Mouse (Mus musculus) heart, embryonic 16.5 days (tissue): ENCODE measurements around the gene Fsd2. TPM values are rescaled to one million over a fixed set of nuclear protein-coding genes. Genes with fewer than 3 reads are reported as not detected.

Source experiments
- ATAC-seq: fragments of 200-750 bp; cut with Nextera tagmentation; replicated peaks from 2 replicates; pipeline ENCODE4 v1.8.0; 2017; ENCODE audit warnings: moderate number of reproducible peaks; ENCODE audit not compliant: insufficient read depth, low FRiP score; ENCODE audit errors: extremely low read depth
- H3K27ac ChIP-seq: fragments of 300-500 bp; sonication (generic); 2 replicates; pipeline ENCODE4 v1.5.1; 2014; ENCODE audit warnings: mild to moderate bottlenecking, low read length, control low read depth, moderate library complexity
- H3K27me3 ChIP-seq: fragments of 300-500 bp; sonication (generic); 2 replicates; pipeline ENCODE4 v1.6.1; 2014; ENCODE audit warnings: low read length, mixed read lengths; ENCODE audit not compliant: control insufficient read depth, insufficient read depth
- H3K36me3 ChIP-seq: fragments of 300-500 bp; sonication (generic); 2 replicates; pipeline ENCODE4 v1.6.1; 2014; ENCODE audit not compliant: control insufficient read depth, insufficient read depth
- H3K4me1 ChIP-seq: fragments of 300-500 bp; sonication (generic); 2 replicates; pipeline ENCODE4 v1.6.1; 2014; ENCODE audit warnings: low read length, mixed read lengths; ENCODE audit not compliant: control insufficient read depth, insufficient read depth
- H3K4me2 ChIP-seq: fragments of 300-500 bp; sonication (generic); 2 replicates; pipeline ENCODE4 v1.6.1; 2014; ENCODE audit warnings: low read depth, mild to moderate bottlenecking, control low read depth, low read length
- H3K4me3 ChIP-seq: fragments of 300-500 bp; sonication (generic); 2 replicates; pipeline ENCODE4 v1.5.1; 2014; ENCODE audit warnings: mild to moderate bottlenecking, control low read depth, low read length
- H3K9ac ChIP-seq: fragments of 300-500 bp; sonication (generic); 2 replicates; pipeline ENCODE4 v1.6.1; 2014; ENCODE audit warnings: low read length, control low read depth
- H3K9me3 ChIP-seq: fragments of 300-500 bp; sonication (generic); replicated peaks from 2 replicates; pipeline ENCODE4 v1.6.1; 2016; ENCODE audit warnings: low read length; ENCODE audit not compliant: control insufficient read depth
- WGBS: fragments of 180-500 bp; shearing (Covaris S2); extraction: QIAGEN DNeasy Blood & Tissue Kit; methylation state at CpG from one replicate; pipeline ENCODE4 v1.1.7; 2014; 5-methylcytosine and 5-hydroxymethylcytosine counted together
- polyA plus RNA-seq: library from polyadenylated mRNA; unstranded; fragments of >200 nt; fragmentation: Nextera tagmentation; extraction: Ambion mirVana; gene quantifications from 2 replicates; pipeline ENCODE4 v1.2.1, GENCODE M21; 2015

The Fsd2 gene
- polyA plus RNA-seq, 1 experiment from 2014 or later = 76.3 TPM

- WGBS = 98% methylated on average over 3 of the region's 3 CpGs
- Histone ChIP-seq H3K4me3 (no peak overlapping the region), H3K9ac (no peak overlapping the region), H3K9me3 (no peaks in the 10 kb centered on the region), H3K4me1 (peaks cover 5% of the 10 kb centered on the region), H3K27me3 (no peaks in the 10 kb centered on the region), H3K27ac (no peak overlapping the region), H3K4me2 (no peak overlapping the region), H3K36me3 (peaks cover 26% of the 10 kb centered on the region)
- no peak for ATAC-seq
Measured at GRCm38 (mm10) chr7:81577872-81578271, 11.1 kb upstream of the Fsd2 start.

GRCm38 (mm10) chr7:81575606-81576005 is 8.9 kb upstream of the Fsd2 start:
- H3K4me2 ChIP-seq = no peak overlapping the region
- H3K9me3 ChIP-seq = no peaks in the 10 kb centered on the region
- H3K4me3 ChIP-seq = no peak overlapping the region
- peaks cover 13% of the 10 kb centered on the region for H3K4me1 ChIP-seq
- no peak overlapping the region for H3K27ac ChIP-seq
- H3K27me3 ChIP-seq = no peaks in the 10 kb centered on the region
- H3K9ac ChIP-seq = no peak overlapping the region
- WGBS = 93% methylated on average over 10 of the region's 10 CpGs
- H3K36me3 ChIP-seq = peaks cover 26% of the 10 kb centered on the region
- no peak for ATAC-seq

DNA sequence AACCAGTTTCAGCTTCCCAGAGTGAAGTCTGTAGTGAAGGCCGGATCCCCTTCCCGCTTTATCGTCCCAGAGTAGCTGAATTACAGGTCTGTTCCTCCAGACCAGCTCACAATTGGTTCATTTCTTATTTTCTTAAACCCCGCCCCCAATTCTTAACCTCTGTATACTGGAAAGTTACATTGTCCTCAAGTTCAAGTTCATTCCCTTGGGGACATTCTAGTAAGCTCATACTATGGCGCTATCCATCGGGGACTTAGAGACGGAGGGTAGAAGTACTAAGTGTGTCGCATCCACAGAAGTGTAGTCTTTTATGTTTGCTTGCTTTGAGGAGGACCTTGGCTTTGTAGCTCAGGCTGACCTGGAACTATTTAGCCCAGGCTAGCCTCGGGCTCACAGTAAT is 7.1 kb upstream of the Fsd2 start:
- H3K4me2 ChIP-seq = no peak overlapping the region
- H3K36me3 ChIP-seq = peaks cover 19% of the 10 kb centered on the region
- no peak overlapping the region for H3K27ac ChIP-seq
- H3K9ac ChIP-seq = no peak overlapping the region
- no peaks in the 10 kb centered on the region for H3K27me3 ChIP-seq
- H3K9me3 ChIP-seq = no peaks in the 10 kb centered on the region
- WGBS = 91% methylated on average over 9 of the region's 9 CpGs
- no peak overlapping the region for H3K4me3 ChIP-seq
- H3K4me1 ChIP-seq = peaks cover 15% of the 10 kb centered on the region
- no peak for ATAC-seq

DNA sequence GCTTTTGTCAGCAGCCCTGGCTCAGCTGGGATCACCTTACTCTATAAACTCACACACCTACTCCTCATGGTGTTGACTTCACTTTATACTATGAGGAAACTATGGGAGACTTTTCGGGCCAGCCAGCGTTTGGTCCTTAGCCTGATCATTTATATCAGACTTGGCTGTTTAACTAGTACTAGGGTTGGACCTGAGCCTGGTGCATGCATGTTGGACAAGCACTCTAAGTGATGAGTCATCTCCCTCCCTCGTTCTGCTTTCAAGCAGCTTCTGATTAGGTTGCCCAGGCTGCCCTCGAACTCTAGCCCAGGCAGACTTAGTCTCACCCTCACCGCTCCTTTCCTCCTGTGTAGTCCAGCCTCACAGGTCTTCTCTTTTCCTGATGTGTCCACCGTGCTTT is 6.7 kb upstream of the Fsd2 start:
- H3K36me3 ChIP-seq = peaks cover 15% of the 10 kb centered on the region
- ATAC-seq = no peak
- no peak overlapping the region for H3K4me3 ChIP-seq
- WGBS = 60% methylated on average over 6 of the region's 6 CpGs
- no peak overlapping the region for H3K27ac ChIP-seq
- H3K4me2 ChIP-seq = no peak overlapping the region; the same call in 1 of the 2 replicates
- H3K9ac ChIP-seq = no peak overlapping the region
- H3K4me1 ChIP-seq = peaks cover 15% of the 10 kb centered on the region
- H3K9me3 ChIP-seq = no peaks in the 10 kb centered on the region
- H3K27me3 ChIP-seq = no peaks in the 10 kb centered on the region

DNA sequence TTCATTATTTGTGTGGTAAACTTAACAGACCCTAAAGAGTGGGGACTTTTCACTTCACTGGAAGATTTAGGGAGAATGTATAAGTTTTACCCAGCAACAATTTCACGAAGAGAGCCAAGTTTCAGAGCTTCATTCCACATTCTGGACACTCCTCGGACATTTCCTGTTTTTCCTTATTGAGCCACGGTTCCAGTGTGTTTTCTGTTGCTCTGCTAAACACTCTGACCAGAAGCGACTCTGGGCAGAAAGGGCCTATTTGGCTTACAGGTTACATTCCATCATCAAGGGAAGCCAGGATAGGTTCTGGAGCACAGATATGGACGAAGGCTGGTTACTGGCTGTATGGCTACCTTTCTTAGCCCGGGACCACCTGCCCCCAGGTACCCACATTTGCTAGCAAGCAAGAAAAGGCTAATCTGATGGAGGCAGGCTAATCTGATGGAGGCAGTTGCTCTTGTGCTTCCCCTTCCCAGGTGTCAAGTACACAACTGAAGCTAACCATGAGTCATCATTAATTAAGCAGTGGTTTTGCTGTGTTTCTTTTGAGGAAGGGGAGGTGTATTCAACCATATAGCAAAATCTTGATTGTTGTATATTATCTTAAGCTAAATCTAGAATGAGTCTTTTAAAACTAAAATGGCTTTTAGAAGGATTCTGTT is 6.0 kb upstream of the Fsd2 start:
- Histone ChIP-seq H3K27ac (peak overlapping the region; percentile 49), H3K9ac (peak overlapping the region; percentile 93), H3K9me3 (no peaks in the 10 kb centered on the region), H3K36me3 (peaks cover 9% of the 10 kb centered on the region), H3K4me3 (peak overlapping the region; percentile 91), H3K27me3 (no peaks in the 10 kb centered on the region), H3K4me1 (peaks cover 18% of the 10 kb centered on the region), H3K4me2 (peak overlapping the region; percentile 85)
- no peak for ATAC-seq
- WGBS = 36% methylated on average over 6 of the region's 6 CpGs

GRCm38 (mm10) chr7:81571941-81572441 is 5.2 kb upstream of the Fsd2 start:
- H3K9me3 ChIP-seq = no peaks in the 10 kb centered on the region
- peak overlapping the region; percentile 93 for H3K9ac ChIP-seq
- H3K4me2 ChIP-seq = peak overlapping the region; percentile 85
- no peaks in the 10 kb centered on the region for H3K27me3 ChIP-seq
- H3K27ac ChIP-seq = peak overlapping the region; percentile 98
- no peak for ATAC-seq
- peak overlapping the region; percentile 91 for H3K4me3 ChIP-seq
- peaks cover 24% of the 10 kb centered on the region for H3K4me1 ChIP-seq
- WGBS = 9% methylated on average over 15 of the region's 15 CpGs
- H3K36me3 ChIP-seq = peaks cover 4% of the 10 kb centered on the region; the same call in 1 of the 2 replicates

- peak; percentile 95 for ATAC-seq
- no peaks in the 10 kb centered on the region for H3K27me3 ChIP-seq
- H3K36me3 ChIP-seq = peaks cover 4% of the 10 kb centered on the region; the same call in 1 of the 2 replicates
- peaks cover 24% of the 10 kb centered on the region for H3K4me1 ChIP-seq
- H3K4me3 ChIP-seq = peak within 1 kb of the TSS; percentile 91
- whole genome bisulfite sequencing = under 1% methylated on average over 93 of the region's 96 CpGs
- H3K4me2 ChIP-seq = peak within 1 kb of the TSS; percentile 85
- H3K9me3 ChIP-seq = no peaks in the 10 kb centered on the region
- peak within 1 kb of the TSS; percentile 98 for H3K27ac ChIP-seq
- H3K9ac ChIP-seq = peak within 1 kb of the TSS; percentile 93
Measured at GRCm38 (mm10) chr7:81571108-81571940, 4.6 kb upstream of the Fsd2 start, which contains the start of gene Whamm. Gene Whamm, plus strand, starts transcription at chr7:81571266.

- H3K4me3 ChIP-seq = peak overlapping the region; percentile 91
- peaks cover 24% of the 10 kb centered on the region for H3K4me1 ChIP-seq
- ATAC-seq = peak; percentile 14; the same call in 1 of the 2 replicates
- H3K4me2 ChIP-seq = peak overlapping the region; percentile 63
- H3K9ac ChIP-seq = 0 out of 2 replicates have a peak overlapping the region, but pooled peaks have one; percentile 49
- H3K27ac ChIP-seq = peak overlapping the region; percentile 98
- H3K36me3 ChIP-seq = peaks cover 4% of the 10 kb centered on the region; the same call in 1 of the 2 replicates
- WGBS = 2% methylated on average over 5 of the region's 5 CpGs
- no peaks in the 10 kb centered on the region for H3K27me3 ChIP-seq
- no peaks in the 10 kb centered on the region for H3K9me3 ChIP-seq
Measured at GRCm38 (mm10) chr7:81570752-81571107, 4.0 kb upstream of the Fsd2 start.

DNA sequence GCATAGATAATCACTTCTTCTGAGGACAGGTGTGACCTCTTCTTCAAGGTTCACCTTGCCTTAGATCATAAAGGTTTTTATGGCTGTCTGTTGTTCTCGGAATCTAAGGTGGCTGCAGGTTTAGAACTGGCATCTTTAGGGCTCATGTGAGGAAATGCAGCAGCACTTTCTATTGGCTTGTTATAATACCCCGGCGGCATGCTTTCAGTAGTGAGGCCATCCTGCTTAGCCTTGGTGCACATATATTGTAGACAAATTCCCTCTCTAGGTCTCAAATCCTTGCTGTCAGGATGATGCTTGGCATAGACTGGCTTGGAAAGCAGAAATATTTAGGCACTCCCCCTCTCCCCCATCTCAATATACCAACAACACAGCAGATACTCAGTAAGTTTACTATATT is 3.5 kb upstream of the Fsd2 start:
- 93% methylated on average over 3 of the region's 3 CpGs for WGBS
- H3K9me3 ChIP-seq = no peaks in the 10 kb centered on the region
- no peaks in the 10 kb centered on the region for H3K27me3 ChIP-seq
- no peak for ATAC-seq
- peaks cover 4% of the 10 kb centered on the region; the same call in 1 of the 2 replicates for H3K36me3 ChIP-seq
- H3K27ac ChIP-seq = peak overlapping the region; percentile 98
- H3K4me2 ChIP-seq = no peak overlapping the region
- H3K4me1 ChIP-seq = peaks cover 24% of the 10 kb centered on the region
- no peak overlapping the region for H3K4me3 ChIP-seq
- H3K9ac ChIP-seq = no peak overlapping the region
